9 mouse cellular contexts compared by ENCODE assay signal in genomic region chr17:25698446-25698845, GRCm38 (mm10). TPM values are rescaled to one million over a fixed set of nuclear protein-coding genes. Genes with fewer than 3 reads are reported as not detected.
DNase-seq lines count a peak whose midpoint lies in the region; ATAC-seq and TF ChIP-seq lines count a peak whose summit lies in the region.
"Had no signal": no experiment of that assay in that cellular context is flagged by ENCODE, and none has a peak within 500 bp of the region (broad histone marks: within the 10 kb centered on the region; RNA-seq: fewer than 3 reads in every experiment).

No protein-coding gene starts in this region.

- no peaks in the 10 kb centered on the region for H3K9me3 ChIP-seq in neural tube, embryonic 15.5 days (replicated peaks)
- no peaks in the 10 kb centered on the region for H3K9me3 ChIP-seq in forebrain, postnatal 0 days (ENCODE audit: low read length)
- no peaks in the 10 kb centered on the region for H3K9me3 ChIP-seq in neural tube, embryonic 11.5 days (ENCODE audit: control insufficient read depth, low read length)
- H3K9me3 ChIP-seq: embryonic facial prominence, embryonic 13.5 days had no signal

- no peak overlapping the region for H3K4me3 ChIP-seq in neural tube, embryonic 15.5 days (replicated peaks)
- H3K4me3 ChIP-seq in forebrain, postnatal 0 days (ENCODE audit: low read depth, low read length), result no peak overlapping the region
- no peak overlapping the region for H3K4me3 ChIP-seq in neural tube, embryonic 11.5 days (ENCODE audit: low read depth, low read length)
- H3K4me3 ChIP-seq: embryonic facial prominence, embryonic 13.5 days had no signal

- DNase-seq in neural tube, embryonic 10.5 days (ENCODE audit: extremely low spot score, low spot score), result peak; percentile 83
- DNase-seq in cerebellum, adult 11-12 months, result peak; percentile 37
- peak; percentile 91 for DNase-seq in forebrain, postnatal 0 days
- peak; percentile 25 for DNase-seq in kidney, adult 11 months
- peak; percentile 65 to 81 for DNase-seq in left cerebral cortex, postnatal 36 days (ENCODE audit: low spot score in 2 of 2)
- DNase-seq in neural tube, embryonic 11.5 days (ENCODE audit: low spot score), result peak; percentile 82
- peak; percentile 84 for DNase-seq in testis, postnatal 10 days (ENCODE audit: low spot score)

- H3K9ac ChIP-seq in neural tube, embryonic 15.5 days (replicated peaks), result no peak overlapping the region
- H3K9ac ChIP-seq in forebrain, postnatal 0 days, result no peak overlapping the region
- no peak overlapping the region for H3K9ac ChIP-seq in neural tube, embryonic 11.5 days (ENCODE audit: low read length)
- H3K9ac ChIP-seq: embryonic facial prominence, embryonic 13.5 days had no signal

- H3K27me3 ChIP-seq in neural tube, embryonic 15.5 days (replicated peaks), result peaks cover 8% of the 10 kb centered on the region
- no peaks in the 10 kb centered on the region; the same call in 1 of the 2 replicates for H3K27me3 ChIP-seq in forebrain, postnatal 0 days (ENCODE audit: insufficient read depth, low read length)
- no peaks in the 10 kb centered on the region for H3K27me3 ChIP-seq in neural tube, embryonic 11.5 days (ENCODE audit: control insufficient read depth, insufficient read depth, low read length)
- H3K27me3 ChIP-seq: embryonic facial prominence, embryonic 13.5 days had no signal

- H3K4me1 ChIP-seq in neural tube, embryonic 15.5 days, result no peaks in the 10 kb centered on the region
- no peaks in the 10 kb centered on the region for H3K4me1 ChIP-seq in forebrain, postnatal 0 days (ENCODE audit: insufficient read depth)
- no peaks in the 10 kb centered on the region for H3K4me1 ChIP-seq in neural tube, embryonic 11.5 days (ENCODE audit: control insufficient read depth, insufficient read depth, low read length)

- intact Hi-C loops in left cerebral cortex, postnatal 36 days (cut with DNase I), result loop anchor here (2.0 to 10.0 kb wide), 2 partner anchors 190 to 304 kb away; no protein-coding TSS in a partner anchor

- no peak; the same call in 1 of the 2 replicates for ATAC-seq in neural tube, embryonic 15.5 days (ENCODE audit: low FRiP score)
- peak; percentile 77 for ATAC-seq in forebrain, postnatal 0 days
- ATAC-seq in neural tube, embryonic 11.5 days (ENCODE audit: insufficient read depth, low FRiP score, low TSS enrichment), result no peak

- no peak overlapping the region for H3K4me2 ChIP-seq in neural tube, embryonic 15.5 days
- no peak overlapping the region for H3K4me2 ChIP-seq in forebrain, postnatal 0 days (ENCODE audit: low read depth)
- no peak overlapping the region for H3K4me2 ChIP-seq in neural tube, embryonic 11.5 days (ENCODE audit: low read depth)
- H3K4me2 ChIP-seq: embryonic facial prominence, embryonic 13.5 days had no signal

- H3K36me3 ChIP-seq in neural tube, embryonic 15.5 days, result no peaks in the 10 kb centered on the region
- no peaks in the 10 kb centered on the region for H3K36me3 ChIP-seq in forebrain, postnatal 0 days (ENCODE audit: insufficient read depth)
- no peaks in the 10 kb centered on the region for H3K36me3 ChIP-seq in neural tube, embryonic 11.5 days (ENCODE audit: control insufficient read depth, insufficient read depth, low read length)
- H3K36me3 ChIP-seq: embryonic facial prominence, embryonic 13.5 days had no signal

- no peak overlapping the region for H3K27ac ChIP-seq in neural tube, embryonic 15.5 days (replicated peaks)
- H3K27ac ChIP-seq in forebrain, postnatal 0 days (ENCODE audit: low read depth, low read length), result no peak overlapping the region
- H3K27ac ChIP-seq in neural tube, embryonic 11.5 days (ENCODE audit: low read depth, low read length), result no peak overlapping the region
- H3K27ac ChIP-seq: embryonic facial prominence, embryonic 13.5 days had no signal

- 15% methylated on average over 7 of the region's 7 CpGs for WGBS in neural tube, embryonic 15.5 days
- 11% methylated on average over 7 of the region's 7 CpGs for WGBS in forebrain, postnatal 0 days
- WGBS in neural tube, embryonic 11.5 days, result 17% methylated on average over 7 of the region's 7 CpGs

- peak; percentile 96 for TF ChIP-seq CTCF in forebrain, postnatal 0 days (IDR thresholded peaks at IDR 0.05; ENCODE audit: low read depth)

RNA-seq across cellular contexts. Expression of gene Gng13, which starts 18.5 kb away (rescaled TPM):
- 8.0 and 8.3 TPM in 2 replicates for polyA plus RNA-seq in neural tube, embryonic 15.5 days (2015; fragmentation: Nextera tagmentation; extraction: Ambion mirVana)
- total RNA-seq in forebrain, postnatal 0 days (2014; rRNA removed), result 8.2 and 23.2 TPM in 2 replicates
- 17.0 and 24.5 TPM in 2 replicates for polyA plus RNA-seq in forebrain, postnatal 0 days (2015; fragmentation: Nextera tagmentation; extraction: Ambion mirVana)
- total RNA-seq in left cerebral cortex, postnatal 36 days (2021), result 100 to 1,000 TPM; 154 to 195 TPM
- 2.8 and 3.3 TPM in 2 replicates for polyA plus RNA-seq in neural tube, embryonic 11.5 days (2014; fragmentation: Nextera tagmentation; extraction: Ambion mirVana)

RNA-seq across cellular contexts. Expression of gene Chtf18, which starts 28.8 kb away (rescaled TPM):
- polyA plus RNA-seq in neural tube, embryonic 15.5 days (2015; fragmentation: Nextera tagmentation; extraction: Ambion mirVana), result 5.8 and 10.1 TPM in 2 replicates
- 2.2 and 3.7 TPM in 2 replicates for total RNA-seq in forebrain, postnatal 0 days (2014; rRNA removed)
- polyA plus RNA-seq in forebrain, postnatal 0 days (2015; fragmentation: Nextera tagmentation; extraction: Ambion mirVana), result 2.3 and 3.3 TPM in 2 replicates
- 1 to 10 TPM; 2.9 to 3.7 TPM for total RNA-seq in left cerebral cortex, postnatal 36 days (2021)
- 20.3 and 22.5 TPM in 2 replicates for polyA plus RNA-seq in neural tube, embryonic 11.5 days (2014; fragmentation: Nextera tagmentation; extraction: Ambion mirVana)

RNA-seq across cellular contexts. Expression of gene Rpusd1, which starts 29.0 kb away (rescaled TPM):
- polyA plus RNA-seq in neural tube, embryonic 15.5 days (2015; fragmentation: Nextera tagmentation; extraction: Ambion mirVana), result 29.3 and 30.3 TPM in 2 replicates
- 6.5 and 8.0 TPM in 2 replicates for total RNA-seq in forebrain, postnatal 0 days (2014; rRNA removed)
- 30.0 and 30.7 TPM in 2 replicates for polyA plus RNA-seq in forebrain, postnatal 0 days (2015; fragmentation: Nextera tagmentation; extraction: Ambion mirVana)
- 10 to 100 TPM; 49.5 to 58.9 TPM for total RNA-seq in left cerebral cortex, postnatal 36 days (2021)
- polyA plus RNA-seq in neural tube, embryonic 11.5 days (2014; fragmentation: Nextera tagmentation; extraction: Ambion mirVana), result 21.5 and 22.9 TPM in 2 replicates

RNA-seq across cellular contexts. Expression of gene Mslnl, which starts 37.4 kb away (rescaled TPM):
- not detected in 2 replicates for polyA plus RNA-seq in neural tube, embryonic 15.5 days (2015; fragmentation: Nextera tagmentation; extraction: Ambion mirVana)
- 0.10 TPM in 1 of 2 replicates, not detected in the other for total RNA-seq in forebrain, postnatal 0 days (2014; rRNA removed)
- not detected in 2 replicates for polyA plus RNA-seq in forebrain, postnatal 0 days (2015; fragmentation: Nextera tagmentation; extraction: Ambion mirVana)
- total RNA-seq in left cerebral cortex, postnatal 36 days (2021), result under 1 TPM; 0.35 to 0.39 TPM
- polyA plus RNA-seq in neural tube, embryonic 11.5 days (2014; fragmentation: Nextera tagmentation; extraction: Ambion mirVana), result 0.13 TPM in 1 of 2 replicates, not detected in the other
- polyA plus RNA-seq: embryonic facial prominence, embryonic 13.5 days had no signal

RNA-seq across cellular contexts. Expression of gene Msln, which starts 55.7 kb away (rescaled TPM):
- 1.4 and 2.0 TPM in 2 replicates for polyA plus RNA-seq in neural tube, embryonic 15.5 days (2015; fragmentation: Nextera tagmentation; extraction: Ambion mirVana)
- total RNA-seq in forebrain, postnatal 0 days (2014; rRNA removed), result 2.1 and 4.0 TPM in 2 replicates
- polyA plus RNA-seq in forebrain, postnatal 0 days (2015; fragmentation: Nextera tagmentation; extraction: Ambion mirVana), result 0.97 and 1.3 TPM in 2 replicates
- total RNA-seq in left cerebral cortex, postnatal 36 days (2021), result 1 to 10 TPM; 1.5 to 4.7 TPM
- polyA plus RNA-seq in neural tube, embryonic 11.5 days (2014; fragmentation: Nextera tagmentation; extraction: Ambion mirVana), result 0.42 TPM in 1 of 2 replicates, not detected in the other

Comparison
In these comparisons a context has a peak if more than half of its experiments do, and no peak if none do; other contexts are left out.
1. DNase-seq: peak in every context shown above with its lines; median percentile 91 in forebrain, postnatal 0 days; 84 in testis, postnatal 10 days; 83 in neural tube, embryonic 10.5 days; 82 in neural tube, embryonic 11.5 days; 73 in left cerebral cortex, postnatal 36 days; 37 in cerebellum, adult 11-12 months; 25 in kidney, adult 11 months.